Comparison of ENCODE assay signal across 14 mouse cellular contexts in the genomic region with DNA sequence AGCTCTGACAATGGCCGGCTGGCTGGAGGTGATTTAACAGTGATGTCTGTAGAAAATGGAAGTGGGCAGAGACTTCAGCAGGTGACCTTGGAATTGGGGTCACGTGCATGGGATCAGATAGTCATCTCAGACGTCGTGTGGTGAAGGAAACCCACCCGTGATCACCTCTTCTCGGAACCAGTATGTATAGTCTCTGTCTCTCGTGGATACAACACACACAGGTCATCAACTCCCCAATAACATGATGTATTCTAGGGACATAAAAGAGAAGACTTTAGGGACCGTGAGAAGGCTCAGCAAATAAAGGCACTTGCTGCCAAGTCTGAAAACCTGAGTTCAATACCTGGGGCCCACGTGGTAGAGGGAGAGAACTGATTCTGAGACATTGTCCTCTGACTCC.
A peak's percentile ranks its signal among the peaks of the same experiment; 100 is the strongest.
DNase-seq lines count a peak whose midpoint lies in the region; ATAC-seq and TF ChIP-seq lines count a peak whose summit lies in the region.
"Had no signal": no experiment of that assay in that cellular context is flagged by ENCODE, and none has a peak within 500 bp of the region (broad histone marks: within the 10 kb centered on the region; RNA-seq: fewer than 3 reads in every experiment).

No protein-coding gene starts in this region.

- peak overlapping the region; percentile 36; the same call in 1 of the 2 replicates for H3K27ac ChIP-seq in neural tube, embryonic 11.5 days (ENCODE audit: low read depth, low read length)
- peak overlapping the region; percentile 61 for H3K27ac ChIP-seq in forebrain, embryonic 15.5 days (replicated peaks)
- H3K27ac ChIP-seq in limb, embryonic 12.5 days: peak overlapping the region; percentile 62
- H3K27ac ChIP-seq in kidney, adult 2 months (ENCODE audit: insufficient read depth, low read depth, low read length): no peak overlapping the region

- TF ChIP-seq CTCF in kidney, adult 2 months (conservative IDR thresholded peaks at IDR 0.05; ENCODE audit: insufficient read depth, insufficient read length, low read depth, low read length): no peak

- no peaks in the 10 kb centered on the region for H3K9me3 ChIP-seq in neural tube, embryonic 11.5 days (ENCODE audit: control insufficient read depth, low read length)
- no peaks in the 10 kb centered on the region for H3K9me3 ChIP-seq in forebrain, embryonic 15.5 days
- no peaks in the 10 kb centered on the region for H3K9me3 ChIP-seq in limb, embryonic 12.5 days

- no peak overlapping the region for H3K4me2 ChIP-seq in neural tube, embryonic 11.5 days (ENCODE audit: low read depth)
- no peak overlapping the region for H3K4me2 ChIP-seq in forebrain, embryonic 15.5 days (replicated peaks)
- 0 out of 2 replicates have a peak overlapping the region, but pooled peaks have one; percentile 25 for H3K4me2 ChIP-seq in limb, embryonic 12.5 days
- H3K4me2 ChIP-seq: liver, embryonic 11.5 days; lung, embryonic 14.5 days had no signal

- no peaks in the 10 kb centered on the region for H3K36me3 ChIP-seq in neural tube, embryonic 11.5 days (ENCODE audit: control insufficient read depth, insufficient read depth, low read length)
- no peaks in the 10 kb centered on the region for H3K36me3 ChIP-seq in forebrain, embryonic 15.5 days
- H3K36me3 ChIP-seq in limb, embryonic 12.5 days: no peaks in the 10 kb centered on the region
- no peaks in the 10 kb centered on the region for H3K36me3 ChIP-seq in kidney, adult 2 months (ENCODE audit: control insufficient read depth, insufficient read depth, low read length)

- ATAC-seq in neural tube, embryonic 11.5 days (ENCODE audit: insufficient read depth, low FRiP score, low TSS enrichment): peak; percentile 14; the same call in 1 of the 2 replicates
- peak; percentile 42 for ATAC-seq in forebrain, embryonic 15.5 days (replicated peaks)
- ATAC-seq in limb, embryonic 12.5 days (ENCODE audit: insufficient number of reproducible peaks, insufficient read depth, low FRiP score, low TSS enrichment, low read depth): no peak
- ATAC-seq: CD4-positive, CD25-positive, alpha-beta regulatory T cell, adult 4 months had no signal

- no peaks in the 10 kb centered on the region for H3K4me1 ChIP-seq in neural tube, embryonic 11.5 days (ENCODE audit: control insufficient read depth, insufficient read depth, low read length)
- H3K4me1 ChIP-seq in forebrain, embryonic 15.5 days: peaks cover 8% of the 10 kb centered on the region
- peaks cover 9% of the 10 kb centered on the region for H3K4me1 ChIP-seq in limb, embryonic 12.5 days (replicated peaks)
- H3K4me1 ChIP-seq in kidney, adult 2 months (ENCODE audit: control insufficient read depth, insufficient read depth, low read length): no peaks in the 10 kb centered on the region

- H3K4me3 ChIP-seq in neural tube, embryonic 11.5 days (ENCODE audit: low read depth, low read length): no peak overlapping the region
- H3K4me3 ChIP-seq in forebrain, embryonic 15.5 days: no peak overlapping the region
- no peak overlapping the region for H3K4me3 ChIP-seq in limb, embryonic 12.5 days (replicated peaks)
- no peak overlapping the region for H3K4me3 ChIP-seq in kidney, adult 2 months (ENCODE audit: insufficient read depth, low read depth, low read length)
- H3K4me3 ChIP-seq: erythroblast, embryonic 14.5 days; myocyte had no signal

- 38% methylated on average over 9 of the region's 9 CpGs for WGBS in neural tube, embryonic 11.5 days
- 49% methylated on average over 9 of the region's 9 CpGs for WGBS in forebrain, embryonic 15.5 days
- WGBS in limb, embryonic 12.5 days: 31% methylated on average over 9 of the region's 9 CpGs
- 49% methylated on average over 9 of the region's 9 CpGs for WGBS in kidney, adult 2 months

- no peak overlapping the region for H3K9ac ChIP-seq in neural tube, embryonic 11.5 days (ENCODE audit: low read length)
- no peak overlapping the region for H3K9ac ChIP-seq in forebrain, embryonic 15.5 days (replicated peaks)
- no peak overlapping the region for H3K9ac ChIP-seq in limb, embryonic 12.5 days (replicated peaks)
- H3K9ac ChIP-seq: lung, embryonic 14.5 days had no signal

- H3K27me3 ChIP-seq in neural tube, embryonic 11.5 days (ENCODE audit: control insufficient read depth, insufficient read depth, low read length): no peaks in the 10 kb centered on the region
- H3K27me3 ChIP-seq in forebrain, embryonic 15.5 days: no peaks in the 10 kb centered on the region
- no peaks in the 10 kb centered on the region for H3K27me3 ChIP-seq in limb, embryonic 12.5 days
- no peaks in the 10 kb centered on the region for H3K27me3 ChIP-seq in kidney, adult 2 months (replicated peaks; ENCODE audit: control insufficient read depth, insufficient read depth, low read length)

- no peak for DNase-seq in neural tube, embryonic 11.5 days (ENCODE audit: low spot score)
- DNase-seq in neural tube, embryonic 10.5 days (ENCODE audit: extremely low spot score, low spot score): no peak
- no peak for DNase-seq in c-Kit-positive CD71-positive TER-119-positive erythroid progenitor cells, embryonic 14.5 days (ENCODE audit: low spot score)
- DNase-seq in kidney, adult 2 months: no peak
- no peak for DNase-seq in frontal cortex, postnatal 14 days (ENCODE audit: low spot score in 2 of 2)
- DNase-seq: adrenal gland, adult 8-10 months; thymus, adult 18-20 months had no signal

- TF ChIP-seq POLR2A in kidney, adult 2 months (IDR thresholded peaks at IDR 0.05; ENCODE audit: low read depth, low read length): no peak
